Mouse (Mus musculus) forebrain, embryonic 12.5 days (tissue): ENCODE data around the gene Osbpl10. TPM values are rescaled to one million over a fixed set of nuclear protein-coding genes. Genes with fewer than 3 reads are reported as not detected.
A peak's percentile ranks its signal among the peaks of the same experiment; 100 is the strongest.

Experiments used
- ATAC-seq: fragments of 200-750 bp; cut with Nextera tagmentation; 2 replicates; pipeline ENCODE4 v1.8.0; 2017; ENCODE audit warnings: moderate TSS enrichment; ENCODE audit not compliant: low FRiP score
- H3K27ac ChIP-seq: fragments of 300-500 bp; sonication (generic); 2 replicates; pipeline ENCODE4 v1.5.1; 2016; ENCODE audit warnings: mild to moderate bottlenecking
- H3K27me3 ChIP-seq: fragments of 300-500 bp; sonication (generic); 2 replicates; pipeline ENCODE4 v1.6.1; 2016; ENCODE audit warnings: mild to moderate bottlenecking
- H3K36me3 ChIP-seq: fragments of 300-500 bp; sonication (generic); replicated peaks from 2 replicates; pipeline ENCODE4 v1.6.1; 2016; ENCODE audit warnings: mild to moderate bottlenecking
- H3K4me1 ChIP-seq: fragments of 300-500 bp; sonication (generic); 2 replicates; pipeline ENCODE4 v1.6.1; 2016
- H3K4me2 ChIP-seq: fragments of 300-500 bp; sonication (generic); 2 replicates; pipeline ENCODE4 v1.6.1; 2016; ENCODE audit warnings: mild to moderate bottlenecking, moderate library complexity
- H3K4me3 ChIP-seq: fragments of 300-500 bp; sonication (generic); replicated peaks from 2 replicates; pipeline ENCODE4 v1.5.1; 2016; ENCODE audit warnings: mild to moderate bottlenecking
- H3K9ac ChIP-seq: fragments of 300-500 bp; sonication (generic); 2 replicates; pipeline ENCODE4 v1.6.1; 2016; ENCODE audit warnings: mild to moderate bottlenecking
- H3K9me3 ChIP-seq: fragments of 300-500 bp; sonication (generic); 2 replicates; pipeline ENCODE4 v1.6.1; 2016
- WGBS: fragments of 180-500 bp; shearing (Covaris S2); methylation state at CpG from one replicate; pipeline ENCODE4 v1.1.7; 2016; 5-methylcytosine and 5-hydroxymethylcytosine counted together
- polyA plus RNA-seq: library from polyadenylated mRNA; unstranded; fragments of >200 nt; fragmentation: Nextera tagmentation; extraction: Ambion mirVana; gene quantifications from 2 replicates; pipeline ENCODE4 v1.2.1, GENCODE M21; 2016

Osbpl10 gene
- polyA plus RNA-seq, 1 experiment from 2014 or later, result 1.6 TPM

DNA sequence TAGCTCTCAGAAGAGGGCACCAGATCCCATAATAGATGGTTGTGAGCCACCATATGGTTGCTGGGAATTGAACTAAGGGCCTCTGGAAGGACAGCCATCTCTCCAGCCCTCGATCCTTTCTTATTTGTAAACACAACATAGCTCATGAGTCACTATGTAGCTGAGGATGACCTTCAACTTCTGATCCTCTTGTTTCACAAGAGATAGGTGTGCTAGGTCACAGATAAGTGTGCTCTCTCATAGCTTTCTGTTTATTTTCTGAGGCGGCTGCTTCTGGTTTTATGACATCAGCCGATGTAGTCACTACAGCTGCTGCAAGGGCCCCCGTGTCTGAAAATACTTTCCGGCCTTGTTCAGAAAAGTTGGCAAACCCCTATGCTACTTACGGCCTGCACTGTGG lies 64.2 kb downstream of the Osbpl10 start:
- Histone ChIP-seq H3K27me3 (peaks cover 23% of the 10 kb centered on the region; the same call in 1 of the 2 replicates), H3K4me3 (no peak overlapping the region), H3K4me1 (peaks cover 23% of the 10 kb centered on the region), H3K9ac (no peak overlapping the region), H3K9me3 (no peaks in the 10 kb centered on the region), H3K27ac (no peak overlapping the region), H3K4me2 (no peak overlapping the region), H3K36me3 (no peaks in the 10 kb centered on the region)
- no peak for ATAC-seq
- WGBS, result 96% methylated on average over 6 of the region's 6 CpGs

DNA sequence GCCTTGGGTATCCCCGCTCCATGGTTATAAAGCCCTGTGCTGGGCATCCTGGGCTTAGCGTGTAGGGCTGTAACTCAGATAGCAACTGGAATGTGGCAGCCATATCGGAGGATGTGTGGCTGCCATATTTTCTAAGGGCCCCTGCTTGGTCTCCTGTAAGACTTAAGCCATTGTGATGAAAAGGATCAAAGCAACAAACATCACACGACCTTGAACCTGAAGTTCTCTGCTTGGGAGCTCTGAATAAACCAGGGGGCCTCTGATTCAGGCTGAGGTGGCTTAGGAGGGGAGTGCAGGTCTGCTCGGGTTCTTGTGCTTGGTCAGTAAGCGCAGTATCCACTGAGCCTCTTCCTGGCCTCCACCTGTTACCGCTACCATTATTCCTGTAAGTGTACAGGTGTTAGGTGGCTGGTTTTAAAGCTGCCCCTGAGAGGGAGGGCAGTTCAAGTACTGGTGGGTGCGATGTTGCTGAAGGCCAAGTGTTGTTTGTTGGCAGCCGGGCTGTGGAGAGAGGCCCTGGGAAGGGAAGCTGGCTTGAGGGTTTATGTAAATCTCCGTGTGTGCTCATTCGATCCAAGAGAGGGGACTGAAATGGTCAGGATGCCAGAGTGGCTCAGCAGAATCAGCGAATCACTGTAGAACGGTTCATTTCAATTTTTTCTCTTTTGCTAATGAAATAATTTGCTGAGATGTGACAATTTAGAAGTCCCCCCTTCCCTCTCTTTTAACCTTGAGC lies 64.8 kb downstream of the Osbpl10 start:
- 88% methylated on average over 13 of the region's 13 CpGs for WGBS

DNA sequence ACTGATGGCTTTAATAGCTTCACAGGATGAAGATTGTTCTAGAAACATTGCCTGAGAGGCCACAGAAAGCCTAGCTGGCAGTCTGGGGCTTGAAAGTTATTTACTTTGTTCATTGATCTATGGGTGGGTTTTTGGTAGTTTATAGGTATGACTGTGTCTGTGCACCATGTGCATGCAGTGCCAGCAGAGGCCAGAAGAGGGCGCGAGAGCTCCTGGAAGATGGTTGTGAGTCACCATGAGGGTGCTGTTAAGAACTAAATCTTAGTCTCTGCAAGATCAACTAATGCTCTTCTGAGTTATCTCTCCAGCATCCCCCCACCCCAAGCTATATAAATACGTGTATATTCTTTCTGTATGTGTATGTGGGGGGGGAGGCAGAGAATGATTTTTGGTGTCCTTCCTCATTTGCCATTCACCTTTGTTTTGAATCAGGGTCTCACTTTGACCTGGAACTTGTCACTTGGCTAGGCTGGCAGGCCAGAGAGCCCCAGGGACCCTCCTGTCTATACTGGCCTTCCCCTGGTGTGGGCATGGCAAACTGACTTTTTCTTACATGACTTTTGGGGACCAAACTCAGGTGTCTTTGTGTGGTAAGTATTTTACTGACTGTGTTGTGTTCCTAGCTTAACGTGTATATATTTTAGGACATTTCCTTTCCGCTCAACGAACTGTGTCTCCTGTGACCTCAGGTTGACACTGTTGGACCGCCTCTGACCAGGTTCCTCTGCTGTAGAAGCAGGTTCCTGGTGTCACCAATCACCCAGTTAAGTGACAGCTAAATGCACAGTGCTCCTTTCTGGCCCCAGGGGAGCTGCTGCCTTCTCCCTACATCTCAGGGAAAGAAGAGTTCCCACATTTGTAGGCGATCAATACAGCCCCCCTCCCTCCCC lies 65.8 kb downstream of the Osbpl10 start:
- no peak overlapping the region for H3K4me3 ChIP-seq
- peaks cover 24% of the 10 kb centered on the region; the same call in 1 of the 2 replicates for H3K27me3 ChIP-seq
- no peak for ATAC-seq
- H3K4me2 ChIP-seq, result no peak overlapping the region
- no peak overlapping the region for H3K27ac ChIP-seq
- no peaks in the 10 kb centered on the region for H3K36me3 ChIP-seq
- H3K9ac ChIP-seq, result no peak overlapping the region
- WGBS, result 80% methylated on average over 8 of the region's 8 CpGs
- H3K9me3 ChIP-seq, result no peaks in the 10 kb centered on the region
- peaks cover 19% of the 10 kb centered on the region for H3K4me1 ChIP-seq

More for the DNA sequence above, 64.8 kb downstream of the Osbpl10 start:
- no peaks in the 10 kb centered on the region for H3K36me3 ChIP-seq
- peaks cover 24% of the 10 kb centered on the region; the same call in 1 of the 2 replicates for H3K27me3 ChIP-seq
- no peaks in the 10 kb centered on the region for H3K9me3 ChIP-seq
- peaks cover 22% of the 10 kb centered on the region for H3K4me1 ChIP-seq
- H3K9ac ChIP-seq, result no peak overlapping the region
- no peak overlapping the region for H3K4me3 ChIP-seq
- H3K4me2 ChIP-seq, result no peak overlapping the region
- no peak overlapping the region for H3K27ac ChIP-seq
- no peak for ATAC-seq

DNA sequence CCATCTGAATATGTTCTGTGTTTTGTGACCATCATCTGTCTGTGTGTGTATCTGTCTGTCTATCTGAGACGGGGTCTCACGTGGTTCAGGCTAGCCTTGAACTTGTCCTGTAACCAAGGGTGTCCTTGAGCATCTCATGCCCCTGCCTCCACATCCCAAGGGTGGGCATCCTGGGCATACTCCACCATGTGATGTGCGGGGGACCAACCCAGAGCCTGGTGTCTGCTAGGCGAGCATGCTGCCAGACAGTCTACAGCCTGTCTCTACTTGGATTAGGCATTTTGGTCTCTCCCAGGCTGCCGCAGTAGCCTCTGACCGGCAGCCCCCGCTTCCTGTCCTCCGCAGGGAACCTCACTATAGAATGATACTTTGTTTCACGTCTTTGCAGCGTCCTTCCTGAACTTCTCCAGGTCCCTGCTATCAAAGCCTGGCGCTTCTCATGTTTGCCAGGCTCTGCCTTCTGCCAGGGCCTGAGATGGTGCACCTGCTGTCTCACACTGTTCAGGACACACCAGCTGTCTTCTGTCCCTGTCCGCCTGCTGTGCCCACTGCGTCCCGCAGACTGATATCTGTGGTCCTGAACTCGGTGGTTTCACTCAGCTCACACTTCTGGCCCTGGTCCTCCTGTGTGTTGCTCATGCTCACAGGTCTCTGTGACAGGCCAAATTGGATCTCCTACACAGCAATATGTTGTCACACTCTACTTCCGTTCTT lies 66.9 kb downstream of the Osbpl10 start:
- no peaks in the 10 kb centered on the region for H3K36me3 ChIP-seq
- H3K4me3 ChIP-seq, result no peak overlapping the region
- no peak overlapping the region for H3K4me2 ChIP-seq
- H3K4me1 ChIP-seq, result peaks cover 10% of the 10 kb centered on the region
- ATAC-seq, result 0 out of 2 replicates have a peak, but pooled peaks have one; percentile 12
- no peak overlapping the region for H3K27ac ChIP-seq
- peaks cover 24% of the 10 kb centered on the region; the same call in 1 of the 2 replicates for H3K27me3 ChIP-seq
- WGBS, result 71% methylated on average over 16 of the region's 16 CpGs
- H3K9ac ChIP-seq, result no peak overlapping the region
- no peaks in the 10 kb centered on the region for H3K9me3 ChIP-seq

DNA sequence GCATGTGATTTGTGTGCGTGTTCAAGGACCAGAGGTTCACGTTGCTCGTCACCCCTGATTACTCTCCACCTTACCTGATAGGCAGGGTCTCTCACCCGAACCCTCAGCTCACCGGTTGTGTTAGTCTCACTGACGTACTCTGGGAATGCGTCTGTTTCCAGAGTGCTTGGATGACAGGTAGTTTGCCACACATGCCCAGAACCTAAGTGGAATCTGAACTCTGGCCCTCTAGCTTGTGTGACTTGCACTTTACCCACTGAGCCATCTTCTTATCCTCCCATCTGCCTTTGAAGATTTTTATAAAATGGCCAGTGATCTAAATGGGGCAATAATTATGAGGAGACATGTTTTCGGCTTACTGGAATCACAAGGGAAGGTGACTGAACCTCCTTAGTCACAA lies 68.3 kb downstream of the Osbpl10 start:
- no peak overlapping the region for H3K27ac ChIP-seq
- H3K4me2 ChIP-seq, result no peak overlapping the region
- H3K9ac ChIP-seq, result no peak overlapping the region
- no peak for ATAC-seq
- peaks cover 12% of the 10 kb centered on the region; the same call in 1 of the 2 replicates for H3K27me3 ChIP-seq
- H3K4me3 ChIP-seq, result no peak overlapping the region
- WGBS, result 90% methylated on average over 8 of the region's 8 CpGs
- peaks cover 10% of the 10 kb centered on the region for H3K4me1 ChIP-seq
- H3K36me3 ChIP-seq, result no peaks in the 10 kb centered on the region
- no peaks in the 10 kb centered on the region for H3K9me3 ChIP-seq

DNA sequence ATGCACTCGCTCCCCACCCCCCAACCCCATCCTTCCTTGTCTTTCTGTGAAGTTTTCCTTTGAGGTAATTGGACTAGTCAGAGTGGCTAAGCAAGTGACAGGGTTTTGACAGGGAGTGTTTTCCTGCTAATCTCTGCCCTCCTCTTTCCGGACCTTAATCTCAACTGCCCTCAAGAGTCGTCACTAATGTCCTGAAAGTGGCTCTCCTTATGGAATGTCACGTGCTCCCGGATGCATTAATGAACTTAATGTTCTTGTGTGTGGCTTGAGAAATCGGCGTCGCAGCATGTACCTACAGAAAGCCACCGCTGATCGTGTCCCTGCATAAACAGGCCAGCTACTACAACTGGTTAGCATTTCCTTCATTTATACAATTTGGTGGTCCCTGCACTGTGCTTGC lies 70.0 kb downstream of the Osbpl10 start:
- no peaks in the 10 kb centered on the region for H3K9me3 ChIP-seq
- H3K4me3 ChIP-seq, result no peak overlapping the region
- peaks cover 10% of the 10 kb centered on the region; the same call in 1 of the 2 replicates for H3K27me3 ChIP-seq
- no peak overlapping the region for H3K9ac ChIP-seq
- peaks cover 10% of the 10 kb centered on the region for H3K4me1 ChIP-seq
- ATAC-seq, result peak; percentile 8; the same call in 1 of the 2 replicates
- H3K27ac ChIP-seq, result 0 out of 2 replicates have a peak overlapping the region, but pooled peaks have one; percentile 8
- H3K4me2 ChIP-seq, result no peak overlapping the region
- WGBS, result 44% methylated on average over 10 of the region's 10 CpGs
- no peaks in the 10 kb centered on the region for H3K36me3 ChIP-seq

DNA sequence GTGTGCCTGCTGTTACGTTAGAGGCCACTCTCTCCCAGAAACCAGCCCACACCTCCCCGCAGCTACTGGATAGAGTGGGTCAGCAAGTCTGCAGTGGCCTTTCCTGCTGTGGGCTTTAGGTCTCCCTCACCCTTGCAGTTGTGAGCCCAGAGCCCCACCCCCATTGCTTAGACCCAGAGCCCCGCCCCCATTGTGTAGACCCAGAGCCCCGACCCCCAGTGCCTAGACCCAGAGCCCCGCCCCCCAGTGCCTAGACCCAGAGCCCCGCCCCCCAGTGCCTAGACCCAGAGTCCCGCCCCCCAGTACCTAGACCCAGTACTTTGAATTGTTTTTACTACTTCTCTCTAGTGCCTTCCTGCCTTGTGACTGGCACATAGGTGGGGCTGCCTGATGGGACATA lies 70.5 kb downstream of the Osbpl10 start:
- no peak overlapping the region for H3K4me2 ChIP-seq
- 47% methylated on average over 7 of the region's 7 CpGs for WGBS
- peak; percentile 21; the same call in 1 of the 2 replicates for ATAC-seq
- H3K9me3 ChIP-seq, result no peaks in the 10 kb centered on the region
- no peak overlapping the region for H3K9ac ChIP-seq
- peaks cover 10% of the 10 kb centered on the region for H3K4me1 ChIP-seq
- no peak overlapping the region for H3K4me3 ChIP-seq
- peaks cover 10% of the 10 kb centered on the region; the same call in 1 of the 2 replicates for H3K27me3 ChIP-seq
- H3K27ac ChIP-seq, result no peak overlapping the region
- no peaks in the 10 kb centered on the region for H3K36me3 ChIP-seq

DNA sequence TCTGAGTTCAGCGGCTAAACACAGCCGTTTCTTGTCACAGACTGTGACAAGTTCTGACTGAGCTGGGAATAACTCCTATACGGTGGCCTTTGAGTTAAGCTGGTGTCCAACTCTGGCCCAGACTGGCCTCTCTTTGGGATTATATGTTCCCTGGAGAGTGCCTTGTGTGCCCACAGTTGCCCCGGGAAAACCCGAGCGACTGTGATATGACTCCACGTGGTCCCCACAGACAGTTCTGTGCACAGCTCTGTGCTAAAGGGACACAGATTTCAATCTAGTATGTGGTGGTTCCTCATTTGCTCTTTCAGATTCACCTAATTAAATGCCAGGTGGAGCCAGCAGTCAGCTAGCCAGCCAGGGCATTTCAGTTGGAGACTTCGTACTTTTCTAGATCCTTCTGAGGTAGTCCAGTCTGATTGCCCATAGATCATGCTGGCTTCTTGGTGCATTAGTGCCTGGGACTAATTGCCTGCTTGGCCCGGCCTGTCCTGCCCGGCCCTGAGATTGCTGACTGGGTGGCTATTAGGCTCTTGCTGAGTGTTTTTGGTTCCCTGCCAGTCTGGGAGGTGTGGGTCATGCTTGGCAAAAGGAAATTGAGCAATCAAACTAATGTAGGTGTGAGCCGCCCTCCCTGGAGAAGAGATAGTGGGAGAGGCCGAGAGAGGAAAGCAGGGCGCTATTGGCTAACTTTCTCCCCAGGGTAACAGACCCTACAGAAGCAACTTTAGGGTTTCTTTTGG lies 71.8 kb downstream of the Osbpl10 start:
- Histone ChIP-seq H3K27ac (no peak overlapping the region), H3K27me3 (peaks cover 5% of the 10 kb centered on the region; the same call in 1 of the 2 replicates), H3K4me3 (no peak overlapping the region), H3K36me3 (no peaks in the 10 kb centered on the region), H3K4me1 (peaks cover 20% of the 10 kb centered on the region), H3K4me2 (no peak overlapping the region), H3K9me3 (no peaks in the 10 kb centered on the region), H3K9ac (no peak overlapping the region)
- ATAC-seq, result no peak
- WGBS, result 87% methylated on average over 13 of the region's 13 CpGs

DNA sequence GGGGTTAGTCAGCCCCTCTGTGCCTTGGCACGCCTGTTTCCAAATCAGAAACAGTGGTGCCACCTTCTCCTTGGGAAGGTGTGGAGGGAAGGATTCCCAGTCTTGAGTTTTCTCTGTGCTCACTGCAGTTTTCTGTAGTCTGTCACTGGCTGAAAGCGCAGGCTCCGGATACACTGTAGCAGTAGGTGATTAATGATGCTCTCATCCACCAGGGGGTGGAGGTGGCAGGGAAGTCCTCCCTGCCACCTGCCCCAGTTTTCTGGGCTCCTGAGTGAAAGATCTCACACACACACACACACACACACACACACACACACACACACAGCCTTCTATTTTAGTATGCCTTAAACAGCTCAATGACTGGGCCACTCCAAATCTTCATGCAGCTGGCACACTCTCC lies 73.6 kb downstream of the Osbpl10 start:
- Histone ChIP-seq H3K27ac (no peak overlapping the region), H3K9me3 (no peaks in the 10 kb centered on the region), H3K9ac (no peak overlapping the region), H3K4me1 (peaks cover 22% of the 10 kb centered on the region), H3K36me3 (no peaks in the 10 kb centered on the region), H3K4me2 (no peak overlapping the region), H3K4me3 (no peak overlapping the region), H3K27me3 (0 out of 2 replicates have a peak, but pooled peaks cover 2% of the 10 kb centered on the region)
- 79% methylated on average over 3 of the region's 3 CpGs for WGBS
- ATAC-seq, result no peak

DNA sequence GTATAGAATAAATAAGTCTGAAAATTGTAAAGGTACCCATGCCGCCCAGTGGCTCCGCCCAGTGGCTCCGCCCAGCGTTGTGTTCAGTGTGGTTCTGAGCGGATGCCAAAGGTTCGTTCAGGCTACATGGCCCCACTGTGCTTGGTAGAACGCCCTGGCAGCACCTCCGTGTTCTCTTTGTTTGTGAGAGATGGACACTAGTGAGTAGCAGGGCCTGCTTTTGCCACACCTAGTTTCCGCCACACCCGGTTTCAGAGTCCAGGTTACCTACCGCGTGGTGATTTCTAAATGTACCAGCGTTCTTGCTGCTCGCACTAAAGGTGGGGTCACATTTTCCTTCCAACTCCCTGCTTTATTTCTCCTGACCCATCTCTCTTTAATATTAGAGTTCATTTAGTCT lies 75.4 kb downstream of the Osbpl10 start:
- ATAC-seq, result no peak
- no peaks in the 10 kb centered on the region for H3K36me3 ChIP-seq
- WGBS, result 94% methylated on average over 14 of the region's 14 CpGs
- no peak overlapping the region for H3K4me2 ChIP-seq
- H3K9me3 ChIP-seq, result no peaks in the 10 kb centered on the region
- H3K27me3 ChIP-seq, result no peaks in the 10 kb centered on the region
- H3K27ac ChIP-seq, result no peak overlapping the region
- peaks cover 15% of the 10 kb centered on the region for H3K4me1 ChIP-seq
- H3K4me3 ChIP-seq, result no peak overlapping the region
- no peak overlapping the region for H3K9ac ChIP-seq

DNA sequence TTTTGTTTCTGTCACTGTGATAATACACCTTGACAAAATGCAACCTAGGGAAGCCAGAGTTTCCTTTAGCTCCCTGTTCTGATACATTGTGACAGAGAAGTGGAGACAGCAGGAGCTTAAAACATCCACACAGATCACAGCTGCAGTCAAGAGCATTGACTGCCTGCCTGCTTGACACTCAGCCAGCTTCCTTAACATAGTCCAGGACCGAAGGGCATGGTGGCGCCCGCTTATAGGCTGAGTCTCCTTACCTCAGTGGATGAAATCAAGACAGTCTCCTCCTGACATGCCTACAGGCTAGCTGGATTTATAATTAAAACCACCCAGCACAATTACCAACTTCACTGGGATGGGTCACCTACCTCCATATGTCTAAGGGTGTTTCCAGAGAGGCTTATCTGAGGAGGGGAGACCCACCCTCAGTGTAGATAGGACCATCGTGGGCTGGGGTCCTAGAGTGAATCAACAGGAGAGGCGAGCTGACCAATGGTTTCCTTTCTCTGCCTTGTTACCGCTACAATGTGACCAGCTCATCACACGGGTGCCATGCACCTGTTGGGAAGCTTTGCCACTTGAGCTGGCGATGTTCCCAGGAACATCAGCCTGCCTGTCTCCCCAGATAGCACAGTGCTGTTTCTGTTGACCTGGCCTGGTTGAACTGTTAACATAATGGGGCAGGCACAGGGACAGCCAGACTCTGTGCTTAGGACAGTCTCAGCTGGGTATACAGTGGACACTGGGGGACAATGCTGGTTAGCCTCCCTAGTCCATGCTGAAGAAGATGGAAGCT lies 76.9 kb downstream of the Osbpl10 start:
- no peak for ATAC-seq
- H3K4me3 ChIP-seq, result no peak overlapping the region
- 87% methylated on average over 8 of the region's 8 CpGs for WGBS
- no peaks in the 10 kb centered on the region for H3K36me3 ChIP-seq
- H3K4me1 ChIP-seq, result peaks cover 16% of the 10 kb centered on the region
- H3K4me2 ChIP-seq, result no peak overlapping the region
- H3K27me3 ChIP-seq, result no peaks in the 10 kb centered on the region
- H3K9ac ChIP-seq, result no peak overlapping the region
- H3K27ac ChIP-seq, result no peak overlapping the region
- H3K9me3 ChIP-seq, result no peaks in the 10 kb centered on the region
